Mouse (Mus musculus): ENCODE data around the gene Col9a3. TPM values are rescaled to one million over a fixed set of nuclear protein-coding genes. Genes with fewer than 3 reads are reported as not detected.

Gene Col9a3
- polyA plus RNA-seq, 1 experiment from 2014 or later: 36.9 TPM

GRCm38 (mm10) chr2:180598157-180598705, 641 bp downstream of the Col9a3 start:
- Histone ChIP-seq H3K27ac (ENCODE audit: low read length) (no peak overlapping the region), H3K4me1 (replicated peaks; ENCODE audit: control insufficient read depth, insufficient read depth, low read length) (peaks cover 3% of the 10 kb centered on the region; the same call in 1 of the 2 replicates), H3K9ac (ENCODE audit: low read length) (peak overlapping the region; percentile 61), H3K9me3 (ENCODE audit: control insufficient read depth, low read length) (no peaks in the 10 kb centered on the region), H3K27me3 (ENCODE audit: control insufficient read depth, insufficient read depth, low read depth, low read length) (peaks cover 9% of the 10 kb centered on the region; the same call in 1 of the 2 replicates), H3K4me2 (ENCODE audit: low read depth, low read length) (peak overlapping the region; percentile 57), H3K36me3 (ENCODE audit: control insufficient read depth, insufficient read depth, low read length) (peaks cover 9% of the 10 kb centered on the region; the same call in 1 of the 2 replicates), H3K4me3 (ENCODE audit: low read length) (peak overlapping the region; percentile 37)
- 3% methylated on average over 41 of the region's 41 CpGs for WGBS
- peak; percentile 46 for ATAC-seq (ENCODE audit: low read depth)

GRCm38 (mm10) chr2:180600569-180601021, 3.0 kb downstream of the Col9a3 start:
- no peak overlapping the region for H3K27ac ChIP-seq (ENCODE audit: low read length)
- peaks cover 9% of the 10 kb centered on the region; the same call in 1 of the 2 replicates for H3K27me3 ChIP-seq (ENCODE audit: control insufficient read depth, insufficient read depth, low read depth, low read length)
- no peak overlapping the region for H3K4me3 ChIP-seq (ENCODE audit: low read length)
- no peaks in the 10 kb centered on the region for H3K36me3 ChIP-seq (ENCODE audit: control insufficient read depth, insufficient read depth, low read length)
- H3K9me3 ChIP-seq (ENCODE audit: control insufficient read depth, low read length): no peaks in the 10 kb centered on the region
- ATAC-seq (ENCODE audit: low read depth): no peak
- H3K9ac ChIP-seq (ENCODE audit: low read length): no peak overlapping the region
- WGBS: 17% methylated on average over 9 of the region's 9 CpGs
- H3K4me1 ChIP-seq (replicated peaks; ENCODE audit: control insufficient read depth, insufficient read depth, low read length): peaks cover 3% of the 10 kb centered on the region; the same call in 1 of the 2 replicates
- no peak overlapping the region for H3K4me2 ChIP-seq (ENCODE audit: low read depth, low read length)

- H3K9me3 ChIP-seq (ENCODE audit: control insufficient read depth, low read length): no peaks in the 10 kb centered on the region
- H3K9ac ChIP-seq (ENCODE audit: low read length): no peak overlapping the region
- ATAC-seq (ENCODE audit: low read depth): peak; percentile 57
- 46% methylated on average over 6 of the region's 6 CpGs for WGBS
- no peak overlapping the region for H3K4me3 ChIP-seq (ENCODE audit: low read length)
- peaks cover 3% of the 10 kb centered on the region; the same call in 1 of the 2 replicates for H3K4me1 ChIP-seq (replicated peaks; ENCODE audit: control insufficient read depth, insufficient read depth, low read length)
- no peaks in the 10 kb centered on the region for H3K36me3 ChIP-seq (ENCODE audit: control insufficient read depth, insufficient read depth, low read length)
- peak overlapping the region; percentile 20; the same call in 1 of the 2 replicates for H3K27ac ChIP-seq (ENCODE audit: low read length)
- H3K4me2 ChIP-seq (ENCODE audit: low read depth, low read length): no peak overlapping the region
- H3K27me3 ChIP-seq (ENCODE audit: control insufficient read depth, insufficient read depth, low read depth, low read length): no peaks in the 10 kb centered on the region
Observed at GRCm38 (mm10) chr2:180604781-180605180, 7.2 kb downstream of the Col9a3 start.

GRCm38 (mm10) chr2:180610283-180610682, 12.7 kb downstream of the Col9a3 start:
- 54% methylated on average over 4 of the region's 4 CpGs for WGBS

GRCm38 (mm10) chr2:180611882-180612281, 14.3 kb downstream of the Col9a3 start:
- H3K4me2 ChIP-seq (ENCODE audit: low read depth, low read length): no peak overlapping the region
- H3K27me3 ChIP-seq (ENCODE audit: control insufficient read depth, insufficient read depth, low read depth, low read length): no peaks in the 10 kb centered on the region
- no peaks in the 10 kb centered on the region for H3K4me1 ChIP-seq (replicated peaks; ENCODE audit: control insufficient read depth, insufficient read depth, low read length)
- H3K36me3 ChIP-seq (ENCODE audit: control insufficient read depth, insufficient read depth, low read length): no peaks in the 10 kb centered on the region
- no peaks in the 10 kb centered on the region for H3K9me3 ChIP-seq (ENCODE audit: control insufficient read depth, low read length)
- no peak overlapping the region for H3K27ac ChIP-seq (ENCODE audit: low read length)
- H3K9ac ChIP-seq (ENCODE audit: low read length): no peak overlapping the region
- no peak for ATAC-seq (ENCODE audit: low read depth)
- 63% methylated on average over 2 of the region's 2 CpGs for WGBS
- no peak overlapping the region for H3K4me3 ChIP-seq (ENCODE audit: low read length)

More at GRCm38 (mm10) chr2:180610283-180610682, 12.7 kb downstream of the Col9a3 start:
- Histone ChIP-seq H3K36me3 (ENCODE audit: control insufficient read depth, insufficient read depth, low read length) (no peaks in the 10 kb centered on the region), H3K27ac (ENCODE audit: low read length) (no peak overlapping the region), H3K4me1 (replicated peaks; ENCODE audit: control insufficient read depth, insufficient read depth, low read length) (no peaks in the 10 kb centered on the region), H3K9ac (ENCODE audit: low read length) (no peak overlapping the region), H3K9me3 (ENCODE audit: control insufficient read depth, low read length) (no peaks in the 10 kb centered on the region), H3K4me2 (ENCODE audit: low read depth, low read length) (no peak overlapping the region), H3K27me3 (ENCODE audit: control insufficient read depth, insufficient read depth, low read depth, low read length) (no peaks in the 10 kb centered on the region), H3K4me3 (ENCODE audit: low read length) (no peak overlapping the region)
- no peak for ATAC-seq (ENCODE audit: low read depth)

- Histone ChIP-seq H3K9ac (ENCODE audit: low read length) (no peak overlapping the region), H3K27me3 (ENCODE audit: control insufficient read depth, insufficient read depth, low read depth, low read length) (peaks cover 41% of the 10 kb centered on the region), H3K4me2 (ENCODE audit: low read depth, low read length) (peak overlapping the region; percentile 48), H3K27ac (ENCODE audit: low read length) (no peak overlapping the region), H3K4me1 (replicated peaks; ENCODE audit: control insufficient read depth, insufficient read depth, low read length) (peaks cover 4% of the 10 kb centered on the region; the same call in 1 of the 2 replicates), H3K4me3 (ENCODE audit: low read length) (peak overlapping the region; percentile 39), H3K36me3 (ENCODE audit: control insufficient read depth, insufficient read depth, low read length) (no peaks in the 10 kb centered on the region), H3K9me3 (ENCODE audit: control insufficient read depth, low read length) (peaks cover 13% of the 10 kb centered on the region)
- 1% methylated on average over 60 of the region's 112 CpGs for whole genome bisulfite sequencing
- ATAC-seq (ENCODE audit: low read depth): peak; percentile 74
Observed at GRCm38 (mm10) chr2:180641576-180642554, 44.3 kb downstream of the Col9a3 start.

- peak within 1 kb of the TSS; percentile 48 for H3K4me2 ChIP-seq (ENCODE audit: low read depth, low read length)
- no peak within 1 kb of the TSS for H3K27ac ChIP-seq (ENCODE audit: low read length)
- H3K9me3 ChIP-seq (ENCODE audit: control insufficient read depth, low read length): peaks cover 13% of the 10 kb centered on the region
- peak; percentile 15; the same call in 1 of the 2 replicates for ATAC-seq (ENCODE audit: low read depth)
- H3K9ac ChIP-seq (ENCODE audit: low read length): no peak within 1 kb of the TSS
- 3% methylated on average over 6 of the region's 56 CpGs for WGBS
- peak within 1 kb of the TSS; percentile 39 for H3K4me3 ChIP-seq (ENCODE audit: low read length)
- H3K27me3 ChIP-seq (ENCODE audit: control insufficient read depth, insufficient read depth, low read depth, low read length): peaks cover 41% of the 10 kb centered on the region
- no peaks in the 10 kb centered on the region for H3K36me3 ChIP-seq (ENCODE audit: control insufficient read depth, insufficient read depth, low read length)
- H3K4me1 ChIP-seq (replicated peaks; ENCODE audit: control insufficient read depth, insufficient read depth, low read length): peaks cover 4% of the 10 kb centered on the region; the same call in 1 of the 2 replicates
Observed at GRCm38 (mm10) chr2:180642555-180643260, 45.1 kb downstream of the Col9a3 start, which contains the start of gene Tcfl5. Gene Tcfl5 (minus strand): TSS chr2:180642708.

GRCm38 (mm10) chr2:180643626-180644025, 46.0 kb downstream of the Col9a3 start:
- H3K9ac ChIP-seq (ENCODE audit: low read length): no peak overlapping the region
- no peak overlapping the region for H3K27ac ChIP-seq (ENCODE audit: low read length)
- peaks cover 13% of the 10 kb centered on the region for H3K9me3 ChIP-seq (ENCODE audit: control insufficient read depth, low read length)
- H3K36me3 ChIP-seq (ENCODE audit: control insufficient read depth, insufficient read depth, low read length): no peaks in the 10 kb centered on the region
- ATAC-seq (ENCODE audit: low read depth): no peak
- no peak overlapping the region for H3K4me3 ChIP-seq (ENCODE audit: low read length)
- H3K27me3 ChIP-seq (ENCODE audit: control insufficient read depth, insufficient read depth, low read depth, low read length): peaks cover 41% of the 10 kb centered on the region
- peaks cover 4% of the 10 kb centered on the region; the same call in 1 of the 2 replicates for H3K4me1 ChIP-seq (replicated peaks; ENCODE audit: control insufficient read depth, insufficient read depth, low read length)
- H3K4me2 ChIP-seq (ENCODE audit: low read depth, low read length): no peak overlapping the region

Data from lung, embryonic 16.5 days (tissue).